Mouse (Mus musculus) liver, adult (tissue): ENCODE data around the gene Exoc8.

Source experiments
- GATA4 ChIP-seq: IDR thresholded peaks from 2 replicates; pipeline ENCODE4 v1.6.1; 2014; ENCODE audit warnings: mild to moderate bottlenecking, low read length; ENCODE audit not compliant: insufficient replicate concordance

The Exoc8 gene

GRCm38 (mm10) chr8:124897386-124898250 lies at the start of gene Exoc8, which contains the start of gene Sprtn:
Gene Exoc8 (minus strand): TSS chr8:124897705.
Gene Sprtn (plus strand): TSS chr8:124897886.
- no peak for TF ChIP-seq GATA4

- TF ChIP-seq GATA4, result no peak
Measured at GRCm38 (mm10) chr8:124944406-124944805, 46.9 kb upstream of the Exoc8 start.

GRCm38 (mm10) chr8:124943801-124944200 lies 46.3 kb upstream of the Exoc8 start:
- TF ChIP-seq GATA4, result no peak

- TF ChIP-seq GATA4, result no peak
Measured at GRCm38 (mm10) chr8:124937293-124937692, 39.8 kb upstream of the Exoc8 start.

GRCm38 (mm10) chr8:124936699-124937098 lies 39.2 kb upstream of the Exoc8 start:
- no peak for TF ChIP-seq GATA4

GRCm38 (mm10) chr8:124935116-124935515 lies 37.6 kb upstream of the Exoc8 start:
- TF ChIP-seq GATA4, result no peak

- TF ChIP-seq GATA4, result no peak
Measured at GRCm38 (mm10) chr8:124932435-124932834, 34.9 kb upstream of the Exoc8 start.

- no peak for TF ChIP-seq GATA4
Measured at GRCm38 (mm10) chr8:124930649-124931048, 33.1 kb upstream of the Exoc8 start.

GRCm38 (mm10) chr8:124930086-124930485 lies 32.6 kb upstream of the Exoc8 start:
- TF ChIP-seq GATA4, result no peak

- TF ChIP-seq GATA4, result no peak
Measured at GRCm38 (mm10) chr8:124929006-124929405, 31.5 kb upstream of the Exoc8 start.

GRCm38 (mm10) chr8:124926351-124926771 lies 28.9 kb upstream of the Exoc8 start:
- no peak for TF ChIP-seq GATA4

GRCm38 (mm10) chr8:124925544-124926266 lies 28.2 kb upstream of the Exoc8 start:
- no peak for TF ChIP-seq GATA4

GRCm38 (mm10) chr8:124923971-124924652 lies 26.6 kb upstream of the Exoc8 start:
- TF ChIP-seq GATA4, result no peak

- TF ChIP-seq GATA4, result no peak
Measured at GRCm38 (mm10) chr8:124922490-124923089, 25.1 kb upstream of the Exoc8 start.
